Mouse (Mus musculus) forelimb bud, embryonic 11.5 days (tissue): ENCODE measurements around the gene Pla2g2d.
"Not testable (repeated sequence)": the region's sequence is repeated elsewhere in the genome, so short reads cannot be mapped to it uniquely, and the experiment has no call there.

Source experiments
- DNase-seq: peaks from one replicate; pipeline ENCODE4 v3.0.0-alpha.2; 2012; ENCODE audit warnings: low read depth, low spot score

Gene Pla2g2d

DNA sequence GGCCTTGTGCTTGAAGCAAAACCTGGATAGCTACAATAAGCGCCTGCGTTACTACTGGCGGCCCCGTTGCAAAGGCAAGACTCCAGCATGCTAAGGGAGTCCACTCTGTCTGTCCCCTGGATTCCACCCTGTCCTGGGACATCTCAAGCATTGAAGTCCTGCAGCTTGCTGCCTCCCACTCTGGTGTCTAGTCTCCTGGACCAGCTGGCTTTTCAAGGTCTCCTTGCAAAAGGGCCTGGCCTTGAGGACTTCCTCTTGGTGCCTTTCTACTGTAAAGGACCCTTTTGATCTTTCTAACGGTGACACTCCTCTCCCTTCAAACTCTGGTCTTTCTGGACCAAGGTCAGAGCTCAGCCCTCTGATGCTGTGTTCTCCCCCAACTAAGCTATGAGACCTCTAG lies 4.8 kb downstream of the Pla2g2d start:
- DNase-seq, result no peak

DNA sequence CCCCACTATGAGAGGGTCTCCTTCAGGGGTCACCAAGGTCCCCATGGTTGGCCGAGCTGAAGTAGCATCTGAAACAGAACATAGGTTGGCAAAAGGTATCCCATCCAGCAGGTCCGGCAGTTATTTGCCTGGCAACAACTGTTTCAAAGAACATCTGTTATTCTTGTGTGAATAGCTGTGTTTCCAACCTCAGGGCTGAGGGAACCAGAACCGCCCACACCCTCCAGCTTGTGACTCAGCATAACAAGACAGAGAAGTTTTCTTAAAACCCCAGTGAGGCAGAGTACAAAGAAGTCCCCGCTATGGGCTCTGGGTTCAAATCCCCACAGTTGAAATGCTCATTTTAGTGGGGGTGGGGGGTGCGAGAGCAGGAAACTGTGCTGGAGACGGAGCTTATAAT lies 6.6 kb downstream of the Pla2g2d start:
- DNase-seq, result no peak

DNA sequence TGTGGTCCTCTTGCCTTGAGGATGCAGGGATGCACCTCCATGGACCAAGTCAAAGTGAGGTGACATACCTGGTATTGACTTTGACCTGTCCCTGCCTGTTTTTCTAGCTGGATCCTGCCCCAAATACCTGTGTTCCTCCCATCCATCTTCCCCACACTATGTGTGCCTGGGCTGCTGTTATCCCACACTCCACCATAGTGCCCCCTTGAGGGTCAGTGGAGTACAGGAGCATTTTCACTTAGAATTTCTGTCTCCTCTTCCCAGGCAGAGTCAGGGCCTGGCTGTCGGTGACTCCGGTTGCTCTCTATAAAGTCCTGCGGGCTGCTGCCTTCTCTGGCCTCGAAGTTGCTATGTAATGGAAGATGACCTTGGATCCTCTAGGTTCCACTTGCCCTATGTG lies 10.2 kb downstream of the Pla2g2d start:
- no peak for DNase-seq

DNA sequence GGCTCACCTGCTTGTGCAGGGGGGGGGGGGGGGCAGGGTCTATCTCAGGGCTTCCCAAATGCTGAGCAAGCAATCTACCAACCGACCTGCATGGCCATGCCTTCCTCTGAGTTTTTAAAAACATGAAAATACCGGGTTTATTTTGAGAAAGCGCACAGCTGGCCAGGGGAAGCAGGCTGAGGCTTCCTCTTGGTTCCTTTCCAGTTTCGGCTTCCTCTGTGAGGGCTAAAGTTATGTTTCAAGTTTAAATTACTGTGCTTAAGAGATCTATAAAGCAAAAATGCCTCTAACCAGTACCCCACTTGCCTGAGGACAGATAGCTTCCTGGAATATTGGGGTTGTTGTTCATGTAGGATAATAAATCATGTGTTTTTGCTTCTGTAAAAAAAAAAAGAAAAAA lies 10.6 kb downstream of the Pla2g2d start:
- no peak for DNase-seq

DNA sequence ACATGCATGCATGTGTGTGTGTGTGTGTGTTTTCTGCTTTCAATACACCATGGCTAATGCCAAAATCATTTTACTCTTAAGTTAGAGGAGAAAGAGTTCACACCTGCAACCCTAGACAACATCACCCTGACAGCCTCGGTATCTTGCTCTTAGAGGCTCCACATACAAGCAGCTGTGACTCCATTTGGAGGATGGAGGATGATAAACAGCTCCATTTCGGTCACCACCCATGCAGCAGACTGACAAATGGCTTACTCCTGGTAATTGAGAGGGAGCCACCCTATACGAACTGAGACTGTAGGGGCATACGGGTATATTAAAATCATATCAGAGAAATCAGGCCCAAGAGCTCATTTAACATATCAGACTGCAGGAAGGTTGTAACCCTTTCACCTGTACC lies 12.8 kb downstream of the Pla2g2d start:
- no peak for DNase-seq

DNA sequence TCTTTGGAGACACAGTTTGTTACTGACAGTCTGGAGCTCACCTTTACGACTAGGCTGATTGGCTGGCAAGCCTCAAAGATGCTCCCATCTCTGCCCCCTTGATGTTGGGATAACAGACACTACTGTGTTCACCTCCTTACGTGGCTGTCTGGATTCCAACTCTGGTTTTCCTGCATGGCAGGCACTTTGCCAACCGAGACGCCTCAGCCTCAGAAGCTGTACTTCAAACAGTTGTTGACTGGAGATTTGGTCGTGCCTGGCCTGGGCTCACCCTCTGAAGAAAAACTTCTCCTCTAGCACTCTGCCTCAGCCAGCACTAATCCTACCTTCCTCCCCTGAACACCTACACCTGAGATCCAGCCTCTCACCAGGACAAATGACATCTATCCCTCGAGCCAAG lies 15.9 kb downstream of the Pla2g2d start:
- no peak for DNase-seq

DNA sequence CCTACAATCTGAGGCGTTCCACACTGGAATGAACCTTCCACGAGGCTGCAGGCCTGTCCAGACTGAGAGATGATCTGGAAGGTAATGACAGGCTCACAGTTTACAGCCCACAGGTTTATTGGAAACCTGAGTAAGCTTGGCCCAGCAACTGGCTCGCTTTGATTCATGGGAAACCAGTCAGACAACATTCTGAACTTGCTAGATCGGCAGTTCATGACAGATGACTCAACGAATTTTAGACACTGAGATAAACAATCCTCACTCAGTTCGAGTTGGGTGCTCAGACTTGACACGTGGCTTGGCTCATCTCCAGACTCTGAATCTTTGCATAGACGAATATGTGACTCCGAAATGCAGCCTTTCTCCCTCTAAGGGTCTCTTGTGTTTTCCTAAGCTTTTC lies 17.1 kb downstream of the Pla2g2d start:
- peak; percentile 27 for DNase-seq

DNA sequence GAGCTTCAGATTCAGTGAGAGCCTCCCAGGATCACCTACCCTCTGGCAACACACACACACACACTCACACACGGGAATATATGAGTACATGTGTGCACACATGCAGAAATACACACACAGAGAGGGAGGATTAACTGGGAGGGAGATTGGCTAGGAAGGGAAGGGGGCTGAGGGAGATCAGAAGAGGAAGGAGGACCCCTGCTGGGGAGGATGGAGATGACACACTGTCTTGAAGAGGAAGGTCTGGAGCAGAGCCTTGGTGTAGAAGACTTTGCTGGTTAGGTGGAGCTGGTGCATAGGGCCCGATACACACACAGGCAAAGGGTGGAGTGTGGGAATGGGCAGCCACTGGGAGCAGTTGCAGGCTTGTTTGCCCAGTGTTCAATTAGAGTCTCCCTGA lies 17.7 kb downstream of the Pla2g2d start:
- no peak for DNase-seq

DNA sequence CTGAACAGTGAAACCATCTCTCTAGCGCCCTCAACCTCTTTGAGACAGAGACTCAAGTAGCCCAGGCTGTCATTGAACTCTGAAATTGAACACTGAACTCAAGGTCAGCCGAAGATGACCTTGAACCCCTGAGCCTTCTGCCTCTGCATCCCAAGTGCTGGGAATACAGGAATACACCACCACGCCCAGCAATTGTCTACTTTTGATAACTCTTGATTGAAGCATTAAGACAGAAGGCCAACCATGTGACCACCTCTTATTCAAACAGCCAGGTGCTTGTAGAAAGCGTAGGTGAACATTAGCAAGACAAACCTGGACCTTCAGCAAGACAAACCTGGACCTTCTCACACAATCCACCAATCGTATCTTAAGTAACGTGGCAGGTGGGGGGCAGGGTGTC lies 18.8 kb downstream of the Pla2g2d start:
- no peak for DNase-seq

DNA sequence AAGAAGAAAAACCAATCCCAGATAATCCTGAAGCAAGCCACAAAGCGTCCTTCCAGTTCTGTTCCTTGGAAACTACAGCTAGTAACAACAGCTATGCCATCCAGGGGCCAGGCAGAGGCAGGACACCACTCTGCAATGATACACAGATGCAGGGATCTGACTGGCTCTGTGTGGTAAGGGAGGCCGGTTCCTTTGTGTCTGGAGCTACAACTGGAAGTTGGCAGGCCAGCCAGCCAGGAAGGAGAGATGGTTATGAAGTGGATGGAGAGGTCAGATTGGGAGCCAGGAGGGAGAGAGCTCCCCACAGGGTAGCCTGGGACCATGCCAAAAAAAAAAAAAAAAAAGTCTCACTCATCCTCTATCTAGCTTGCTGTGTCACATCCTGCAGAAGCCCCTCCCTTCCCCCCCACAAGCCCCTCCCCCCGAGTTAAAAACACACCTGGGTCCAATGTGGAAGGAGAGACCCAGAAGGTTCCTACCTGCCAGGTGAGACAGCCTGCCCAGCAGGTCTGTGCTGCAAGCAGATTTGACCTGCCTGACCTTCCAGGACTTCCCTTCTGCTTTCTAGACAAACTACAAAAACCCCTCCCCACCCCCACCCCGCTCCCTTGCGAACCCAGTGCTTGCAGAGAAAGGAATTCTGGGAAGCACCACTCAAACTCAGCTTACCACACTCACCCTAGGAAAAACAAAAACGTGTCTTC lies 21.1 kb downstream of the Pla2g2d start:
- no peak for DNase-seq

DNA sequence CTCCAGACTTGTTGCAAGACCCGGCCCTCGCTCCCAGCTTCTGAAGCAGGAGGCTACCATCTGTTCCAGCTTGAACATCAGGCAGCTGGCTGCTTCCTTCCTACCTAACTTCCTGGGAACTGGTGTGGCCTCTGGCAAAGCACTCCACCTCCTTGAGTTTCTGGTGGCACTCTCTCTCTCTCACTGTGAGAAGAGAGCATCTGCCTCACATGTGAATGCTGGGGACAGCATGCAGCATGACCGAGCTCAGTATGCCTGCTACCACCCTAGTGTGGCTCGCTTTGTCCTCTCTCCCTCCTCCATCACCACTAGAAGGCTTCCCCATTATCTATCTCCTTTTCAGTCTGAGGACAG lies 21.7 kb downstream of the Pla2g2d start:
- DNase-seq, result no peak

DNA sequence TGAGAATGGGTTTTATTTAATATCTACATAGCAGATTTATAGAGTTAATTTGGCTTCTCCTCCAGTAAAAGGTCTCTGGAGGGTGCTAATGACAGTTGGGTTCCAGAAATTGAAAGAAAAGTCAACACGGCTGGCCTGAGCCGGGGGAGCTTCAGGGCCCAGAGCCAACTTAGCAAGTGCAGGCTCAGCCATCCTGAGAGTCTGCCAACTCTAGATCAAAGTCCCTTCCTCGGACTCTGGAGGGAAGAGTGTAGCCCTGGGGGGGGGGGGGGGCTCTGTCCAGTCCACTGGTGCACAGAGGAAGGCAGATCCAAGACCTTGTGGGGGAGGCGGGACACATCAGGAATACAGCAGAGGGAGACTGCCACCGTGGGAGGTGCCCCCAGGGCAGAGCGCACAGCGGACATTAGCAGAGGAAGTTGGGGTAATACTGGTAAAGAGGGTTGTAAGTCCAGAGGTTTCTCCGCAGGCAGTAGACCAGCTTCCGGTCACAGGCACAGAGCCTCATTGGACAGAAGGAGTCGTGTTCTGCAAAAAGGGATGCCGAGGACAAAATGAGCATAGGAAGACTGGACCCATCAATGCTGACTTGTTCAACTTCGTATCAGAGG lies 24.7 kb downstream of the Pla2g2d start:
- no peak for DNase-seq

DNA sequence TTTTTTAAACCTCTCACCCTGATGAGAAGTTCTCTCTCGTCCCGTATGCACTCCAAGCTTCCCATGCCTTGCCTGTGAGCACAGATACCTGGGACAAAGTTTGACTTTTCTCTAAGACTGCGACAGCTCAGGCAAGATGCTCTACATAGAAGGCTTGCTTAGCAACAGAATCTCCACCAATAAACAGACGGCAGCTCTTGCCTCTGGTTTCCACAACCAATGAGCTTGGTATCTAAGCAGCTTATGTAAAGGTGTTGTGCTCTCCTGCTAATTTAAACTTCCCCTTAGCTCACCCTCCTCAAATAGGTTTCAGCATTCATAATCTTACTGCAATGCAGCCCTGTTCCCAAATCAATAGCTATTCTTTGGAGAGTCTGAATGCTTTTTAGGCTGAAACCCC lies 26.1 kb downstream of the Pla2g2d start:
- no peak for DNase-seq

DNA sequence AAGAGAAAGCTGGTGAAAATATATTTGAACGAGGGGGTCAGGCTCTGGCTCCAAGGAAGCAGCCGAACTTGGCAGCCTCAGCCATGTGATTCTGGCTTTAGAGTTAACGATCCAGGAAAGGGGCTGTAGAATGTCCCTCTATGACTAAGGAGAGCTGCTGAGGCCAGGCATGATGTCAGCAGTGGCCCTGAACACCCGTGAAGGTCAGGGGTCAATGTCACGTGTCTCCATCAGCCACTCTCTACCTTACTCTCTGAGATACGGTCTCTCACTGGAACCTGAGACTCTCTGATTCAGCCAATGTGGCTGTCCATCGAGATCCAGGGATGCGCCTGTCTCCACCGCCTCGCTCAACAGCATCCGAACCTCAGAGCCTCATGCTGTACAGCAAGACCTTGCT lies 27.4 kb downstream of the Pla2g2d start:
- no peak for DNase-seq

DNA sequence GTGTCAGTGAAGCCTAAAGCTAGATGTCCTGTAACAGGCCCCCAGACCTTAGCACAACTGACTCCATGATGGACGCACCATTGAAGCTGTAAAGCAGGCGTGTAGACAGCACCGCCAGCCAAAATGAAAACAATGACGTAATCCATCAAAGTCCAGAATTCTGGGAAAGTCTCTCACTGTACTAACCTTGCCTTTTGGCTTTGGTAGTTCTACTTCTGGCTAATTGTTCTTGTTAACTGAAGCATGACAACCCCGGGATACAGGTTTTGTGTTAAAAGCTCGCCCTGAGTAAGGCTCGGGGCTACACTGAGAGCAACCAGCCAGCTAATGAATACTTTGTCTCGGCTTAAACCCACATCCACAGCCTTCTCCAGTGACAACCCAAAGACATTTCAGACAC lies 29.7 kb downstream of the Pla2g2d start:
- DNase-seq, result no peak

DNA sequence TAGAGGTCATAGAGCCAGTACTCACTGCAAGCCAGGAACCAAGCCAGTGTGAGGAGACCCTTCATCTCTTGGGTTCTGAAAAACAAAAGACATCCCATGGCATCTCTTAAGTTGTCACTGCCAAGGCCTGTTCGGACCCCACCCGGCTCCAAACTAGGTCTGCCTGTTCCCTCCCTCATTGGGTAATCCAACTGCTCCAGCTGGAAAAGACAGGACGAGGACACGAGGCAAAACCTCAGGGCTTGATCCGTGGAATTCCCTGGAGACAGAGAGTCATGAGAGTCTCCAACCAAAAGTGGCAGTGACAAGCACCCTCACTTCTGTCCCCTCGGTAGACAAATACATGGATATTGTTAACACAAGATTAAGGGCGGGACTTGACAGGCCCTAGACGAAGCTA lies 30.6 kb downstream of the Pla2g2d start:
- no peak for DNase-seq

DNA sequence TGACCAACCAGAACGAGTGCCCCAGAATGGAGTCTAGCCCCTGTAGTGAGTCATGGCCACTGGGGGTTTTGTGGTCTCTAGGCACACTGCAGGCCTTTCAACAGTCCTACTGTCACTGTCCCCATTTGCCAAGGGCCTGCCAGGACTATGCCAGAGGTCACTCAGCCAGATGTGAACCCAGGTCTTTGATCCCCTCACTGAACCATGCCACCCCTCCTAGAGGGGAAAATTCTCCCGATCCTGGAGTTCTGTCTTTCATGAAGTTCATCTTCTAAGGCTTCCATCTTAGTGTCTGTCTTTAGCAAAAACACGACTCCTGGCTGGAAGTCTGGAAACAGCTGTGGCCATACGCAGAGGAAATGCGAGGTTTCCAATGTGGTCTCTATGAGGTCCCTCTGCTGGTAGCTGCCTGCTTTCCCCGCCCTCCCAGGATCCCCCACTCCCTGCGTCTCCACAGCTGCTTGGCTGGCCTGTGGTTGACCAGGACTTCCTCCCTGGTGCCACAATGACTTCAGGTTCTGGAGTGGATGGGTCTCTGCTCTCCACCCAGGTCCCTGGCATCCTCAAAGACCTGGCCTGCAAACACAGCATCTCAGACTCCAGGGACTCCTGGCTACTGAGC lies 31.5 kb downstream of the Pla2g2d start:
- DNase-seq, result no peak

DNA sequence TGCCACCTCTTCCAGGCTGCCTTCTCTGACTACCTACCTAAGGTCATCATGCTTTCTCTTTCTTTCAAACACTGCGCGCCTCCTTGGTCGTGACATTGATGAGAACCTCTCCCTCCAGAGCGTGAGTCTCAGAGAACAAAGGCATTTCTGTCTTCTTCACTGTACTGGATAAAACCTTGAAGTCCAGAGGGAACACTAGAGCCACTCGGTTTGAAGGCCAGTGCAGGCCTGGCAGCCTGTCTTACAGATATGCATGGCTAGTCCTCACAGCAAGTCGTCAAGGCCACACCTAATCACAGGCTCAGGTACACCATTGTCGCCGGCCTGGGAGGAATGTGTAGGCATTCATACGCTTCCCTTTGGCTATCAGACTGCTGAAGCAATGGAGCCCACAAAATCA lies 40.6 kb downstream of the Pla2g2d start:
- DNase-seq, result no peak

DNA sequence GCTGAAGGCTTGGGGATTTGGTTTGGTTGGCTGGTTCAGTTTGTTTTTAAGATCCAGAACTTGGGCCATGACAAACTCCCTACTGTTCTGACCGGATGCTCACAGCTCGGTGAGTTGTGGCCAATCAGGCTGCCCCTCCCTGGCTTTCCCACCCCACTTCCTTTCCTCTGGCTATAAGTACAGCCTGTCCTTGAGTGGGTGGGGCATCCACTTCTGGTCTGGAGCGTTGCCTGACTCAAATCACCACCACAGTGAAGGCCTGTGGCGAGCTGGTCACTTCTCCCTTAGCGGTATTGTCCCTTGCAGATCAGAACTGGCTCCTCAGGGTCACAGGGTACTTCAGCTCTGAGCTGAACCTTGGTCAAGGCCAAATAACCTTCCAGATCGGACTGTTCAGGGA lies 42.2 kb downstream of the Pla2g2d start:
- no peak for DNase-seq

DNA sequence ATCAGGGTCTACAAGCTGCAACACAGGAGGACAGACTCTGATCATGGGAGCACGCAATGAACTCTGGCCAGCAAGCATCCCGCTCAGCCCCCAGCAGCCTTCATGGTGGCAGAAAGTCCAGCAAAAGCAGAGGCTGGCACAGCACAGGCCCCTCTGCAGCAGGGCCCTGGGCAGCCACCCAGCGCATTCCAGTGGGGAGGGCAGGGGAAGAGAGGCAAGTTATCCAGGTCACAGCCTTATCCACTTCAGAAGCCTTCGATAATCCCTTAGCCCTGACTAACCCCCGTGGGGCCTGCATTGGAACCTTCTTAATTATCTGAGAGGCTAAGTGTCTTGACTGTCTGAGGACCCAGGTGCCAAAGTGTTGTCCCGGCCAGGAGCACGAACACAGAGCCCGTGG lies 43.6 kb downstream of the Pla2g2d start:
- DNase-seq, result no peak

DNA sequence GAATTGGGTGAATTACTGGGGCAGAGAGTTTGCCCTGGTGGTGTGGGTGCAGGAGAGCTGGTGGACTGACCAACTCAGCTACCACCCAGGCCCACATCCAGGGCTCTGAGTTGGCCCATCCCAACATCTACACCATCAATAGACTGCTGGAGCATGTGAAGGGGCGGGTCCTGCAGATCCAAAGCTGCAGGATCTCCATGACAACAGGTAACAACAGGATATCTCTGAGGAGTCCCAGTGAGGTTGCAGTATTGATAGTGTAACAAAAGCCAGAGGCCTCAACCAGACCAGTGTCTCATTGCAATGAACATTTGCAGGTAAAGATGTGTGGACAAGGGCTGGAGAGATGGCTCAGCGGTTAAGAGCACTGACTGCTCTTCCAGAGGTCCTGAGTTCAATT lies 45.5 kb downstream of the Pla2g2d start:
- no peak for DNase-seq

DNA sequence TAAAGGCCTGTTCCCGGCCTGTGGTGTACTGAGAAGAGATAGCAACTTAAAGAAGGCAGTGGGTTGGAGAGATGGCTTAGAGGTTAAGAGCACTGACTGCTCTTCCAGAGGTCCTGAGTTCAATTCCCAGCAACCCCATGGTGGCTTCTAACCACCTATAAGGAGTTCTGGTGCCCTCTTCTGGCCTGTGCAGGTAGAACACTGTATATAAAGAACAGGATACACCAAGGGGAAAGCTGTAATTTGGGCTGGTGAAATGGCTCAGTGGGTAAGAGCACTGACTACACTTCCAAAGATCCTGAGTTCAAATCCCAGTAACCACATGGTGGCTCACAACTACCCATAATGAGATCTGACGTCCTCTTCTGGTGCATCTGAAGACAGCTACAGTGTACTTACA lies 48.6 kb downstream of the Pla2g2d start:
- DNase-seq, result not testable (repeated sequence)

DNA sequence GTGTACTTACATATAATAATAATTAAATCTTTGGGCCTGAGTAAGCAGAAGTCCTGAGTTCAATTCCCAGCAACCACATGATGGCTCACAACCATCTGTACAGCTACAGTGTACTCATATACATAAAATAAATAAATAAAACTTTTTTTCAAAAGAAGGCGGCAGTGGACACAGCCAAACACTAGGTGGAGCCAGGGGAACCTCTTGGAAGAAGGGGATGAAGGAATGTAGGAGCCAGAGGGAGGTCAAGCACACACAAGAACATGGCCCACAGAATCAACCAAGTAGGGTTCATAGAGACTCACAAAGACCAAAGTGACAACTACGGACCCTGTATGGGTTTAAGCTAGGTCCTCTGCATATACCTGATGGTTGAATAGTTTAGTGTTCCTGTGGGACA lies 49.1 kb downstream of the Pla2g2d start:
- DNase-seq, result peak; percentile 27
